Mouse (Mus musculus) right cerebral cortex, postnatal 36 days (tissue): Measurements from ENCODE around the gene Arhgef28.
A peak's percentile ranks its signal among the peaks of the same experiment; 100 is the strongest.

Source experiments
- DNase-seq, 2 experiments: peaks; one replicate each; pipeline ENCODE4 v3.0.0; 2022; ENCODE audit warnings: low spot score in 2 of 2, mixed read lengths in 1 of 2

Arhgef28 gene

GRCm38 (mm10) chr13:97966077-97966476 is 240.2 kb downstream of the Arhgef28 start:
- DNase-seq = no peak

DNA sequence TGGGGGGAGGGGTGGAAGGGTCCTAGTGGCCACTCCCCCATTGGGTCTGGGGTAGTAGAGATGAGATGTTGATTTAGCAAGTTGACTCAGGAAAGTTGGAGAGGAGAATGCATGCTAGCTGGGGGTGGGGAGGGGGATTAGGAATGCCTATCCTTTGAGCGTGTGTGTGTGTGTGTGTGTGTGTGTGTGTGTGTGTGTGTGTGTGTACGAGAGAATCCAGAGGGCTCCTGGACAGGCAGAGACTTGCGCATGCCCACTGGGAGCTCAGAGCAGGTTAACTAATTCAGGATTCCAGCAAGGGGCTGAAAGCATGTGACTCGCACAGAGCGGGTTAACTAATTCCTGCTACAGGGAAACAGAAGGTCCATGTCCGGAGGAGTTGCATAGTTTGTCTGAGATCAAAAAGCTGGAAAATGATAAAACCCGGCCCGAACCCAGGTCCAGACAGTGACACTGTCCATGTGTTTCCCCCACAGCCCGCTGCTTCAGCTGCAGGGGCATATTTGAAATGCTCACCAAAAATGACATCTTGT is 241.3 kb downstream of the Arhgef28 start:
- DNase-seq = no peak

DNA sequence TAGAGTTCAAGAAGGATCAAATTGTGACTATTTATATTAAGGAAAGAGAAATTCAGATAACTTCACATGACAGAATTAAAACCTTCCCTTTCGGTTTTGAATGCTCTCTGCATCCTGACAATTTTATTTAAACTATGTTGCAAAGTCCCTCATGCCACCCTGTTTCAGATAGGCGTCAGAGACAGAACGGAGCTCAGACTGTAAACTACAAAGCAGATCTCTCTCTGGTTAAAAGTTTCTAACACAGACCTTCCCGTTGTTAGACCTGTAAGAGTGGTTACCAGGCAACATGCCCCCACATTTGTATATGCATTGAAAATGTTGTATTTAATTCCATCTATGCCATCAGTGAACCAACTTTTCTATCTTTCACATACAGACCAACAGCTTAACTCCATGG is 246.1 kb downstream of the Arhgef28 start:
- DNase-seq = no peak

DNA sequence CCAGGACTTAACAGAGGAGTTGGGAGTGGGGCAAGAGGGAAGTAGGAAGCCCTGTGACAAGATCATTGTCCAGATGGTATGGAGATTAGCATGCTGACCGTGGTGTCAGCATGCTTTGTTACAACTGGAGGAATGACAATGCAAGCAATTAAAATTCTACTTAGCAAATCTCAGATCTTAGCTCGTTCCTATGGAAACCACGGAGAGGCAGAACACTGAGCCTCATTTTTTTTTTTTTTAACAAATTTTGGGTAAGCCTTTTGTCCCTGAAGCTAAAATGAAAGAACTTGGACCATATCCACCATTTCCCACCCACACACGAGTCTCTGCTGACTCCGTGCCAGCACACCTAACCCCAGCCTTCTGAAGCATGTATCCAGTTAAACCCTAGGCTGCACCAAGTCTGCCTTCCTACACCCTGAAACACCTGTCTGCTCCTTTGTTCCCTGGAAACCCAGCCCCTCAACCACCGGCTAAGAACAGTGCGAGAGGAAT is 246.8 kb downstream of the Arhgef28 start:
- DNase-seq = no peak

DNA sequence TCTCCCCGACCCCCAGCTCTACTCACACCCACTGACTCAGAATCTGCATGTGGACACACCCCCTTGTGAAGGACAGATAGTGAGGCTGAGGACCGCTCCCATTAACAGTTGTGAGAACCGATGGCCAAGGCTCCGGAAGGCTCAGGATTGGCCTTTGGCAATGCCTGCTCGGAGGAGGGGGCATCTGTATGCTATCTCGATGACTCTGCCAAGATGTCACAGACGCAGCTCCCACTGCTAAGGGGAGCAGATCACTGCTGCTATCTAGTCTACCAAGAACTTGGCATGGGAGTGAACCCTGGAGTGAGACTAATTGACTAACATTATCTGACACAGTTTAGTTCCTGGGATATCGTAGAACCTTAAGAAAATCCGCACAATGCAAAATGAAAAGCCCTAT is 250.5 kb downstream of the Arhgef28 start:
- no peak for DNase-seq

DNA sequence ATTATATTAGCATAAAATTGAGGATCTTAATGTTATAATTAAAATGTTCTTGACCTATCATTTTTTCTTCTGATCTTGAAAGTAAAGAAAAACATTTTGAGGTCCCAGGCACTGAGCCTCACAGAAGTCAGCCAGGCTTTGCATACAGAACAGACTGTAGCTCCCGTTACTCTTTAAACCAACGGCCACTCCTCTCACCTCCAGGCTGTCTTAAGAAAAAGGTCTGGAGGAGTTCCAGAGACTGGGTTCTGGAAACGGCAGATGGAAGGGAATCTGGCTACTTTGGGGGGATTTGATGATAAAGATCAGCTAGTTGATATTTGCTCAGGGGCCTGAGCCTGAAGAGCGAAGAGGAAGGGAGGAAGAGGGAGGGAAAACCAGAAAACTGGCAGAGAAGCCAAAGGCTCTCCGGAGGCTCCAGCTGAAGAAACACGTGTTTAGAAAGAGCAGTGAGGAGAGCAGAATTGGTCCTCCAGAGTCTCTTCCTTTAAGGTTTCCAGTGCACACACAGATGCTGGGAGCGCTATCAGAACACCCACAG is 251.2 kb downstream of the Arhgef28 start:
- no peak for DNase-seq

- no peak for DNase-seq
Observed at GRCm38 (mm10) chr13:97954051-97954450, 252.2 kb downstream of the Arhgef28 start.

DNA sequence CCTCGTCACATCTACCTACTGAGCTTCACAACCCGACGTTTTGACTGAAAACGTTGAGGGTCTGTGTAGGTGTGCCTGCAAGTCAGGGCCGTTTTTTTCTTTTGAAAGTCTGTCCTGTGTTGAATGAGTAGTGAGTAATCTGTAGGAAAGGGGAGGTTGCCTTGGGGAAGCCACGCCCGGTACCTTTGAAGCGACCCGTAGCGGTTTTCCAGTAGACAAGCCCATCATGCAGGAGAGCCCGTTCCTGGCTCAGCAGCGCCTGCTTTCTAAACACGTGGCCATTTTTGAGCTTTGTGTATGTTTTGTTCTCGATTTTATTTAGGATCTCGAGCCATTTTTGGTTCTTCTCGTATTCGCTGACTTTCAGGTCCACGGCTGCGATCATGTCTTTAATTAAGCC is 252.7 kb downstream of the Arhgef28 start:
- no peak for DNase-seq

DNA sequence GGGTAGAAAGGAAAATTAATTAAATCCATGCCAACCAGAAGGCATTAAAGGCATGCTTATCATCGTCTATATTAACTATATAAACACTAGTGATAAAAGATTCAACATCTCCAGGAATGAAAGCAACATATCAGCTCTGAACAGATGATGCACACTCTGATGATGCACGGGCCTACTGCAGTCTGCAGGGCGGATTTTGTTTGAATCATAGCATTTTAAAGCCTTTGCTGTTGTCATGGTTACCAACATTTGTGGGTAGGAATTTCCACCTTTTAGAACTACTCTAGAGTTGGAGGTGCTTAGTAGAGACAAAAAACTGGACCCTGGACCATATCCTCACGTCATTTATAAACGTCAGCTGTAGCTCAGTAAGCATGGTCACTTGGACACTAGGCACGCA is 257.4 kb downstream of the Arhgef28 start:
- no peak for DNase-seq

DNA sequence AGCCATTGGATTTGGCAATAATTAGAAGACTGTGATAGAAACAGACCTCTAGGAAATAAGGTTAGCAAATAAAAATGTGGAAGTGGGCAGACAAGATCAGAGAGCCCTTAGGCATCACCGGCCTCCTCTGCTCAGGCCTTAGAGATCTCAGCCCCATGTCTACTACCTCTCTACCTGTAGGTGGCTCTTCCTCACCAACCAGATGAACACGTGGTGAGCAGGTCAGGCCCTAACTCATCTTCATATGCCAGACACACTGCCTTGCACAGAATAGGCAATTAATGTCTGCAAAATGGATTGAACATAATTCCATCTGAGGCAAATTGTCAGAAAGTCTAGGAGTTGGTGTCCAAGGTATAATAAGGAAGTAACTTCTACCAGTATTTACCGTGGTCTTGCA is 258.6 kb downstream of the Arhgef28 start:
- no peak for DNase-seq

DNA sequence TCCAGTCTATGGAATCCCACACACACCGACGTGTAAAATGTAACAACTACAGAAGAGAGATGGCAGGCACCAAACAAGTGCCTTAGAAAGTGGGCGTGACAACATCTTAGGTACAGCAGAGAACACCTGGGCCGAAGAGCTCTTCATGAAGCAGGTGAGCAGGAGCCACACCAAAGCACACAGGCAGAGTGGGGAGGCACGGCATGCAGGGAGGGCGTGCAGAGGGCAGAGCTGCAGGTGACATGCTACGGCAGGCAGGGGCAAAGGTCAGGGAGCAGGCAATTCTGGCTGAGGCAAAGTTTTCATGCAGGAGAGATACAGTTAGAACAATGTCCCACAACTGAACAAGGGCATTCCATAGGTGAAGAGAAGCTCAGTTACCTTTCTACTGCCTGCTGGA is 259.8 kb downstream of the Arhgef28 start:
- no peak for DNase-seq

DNA sequence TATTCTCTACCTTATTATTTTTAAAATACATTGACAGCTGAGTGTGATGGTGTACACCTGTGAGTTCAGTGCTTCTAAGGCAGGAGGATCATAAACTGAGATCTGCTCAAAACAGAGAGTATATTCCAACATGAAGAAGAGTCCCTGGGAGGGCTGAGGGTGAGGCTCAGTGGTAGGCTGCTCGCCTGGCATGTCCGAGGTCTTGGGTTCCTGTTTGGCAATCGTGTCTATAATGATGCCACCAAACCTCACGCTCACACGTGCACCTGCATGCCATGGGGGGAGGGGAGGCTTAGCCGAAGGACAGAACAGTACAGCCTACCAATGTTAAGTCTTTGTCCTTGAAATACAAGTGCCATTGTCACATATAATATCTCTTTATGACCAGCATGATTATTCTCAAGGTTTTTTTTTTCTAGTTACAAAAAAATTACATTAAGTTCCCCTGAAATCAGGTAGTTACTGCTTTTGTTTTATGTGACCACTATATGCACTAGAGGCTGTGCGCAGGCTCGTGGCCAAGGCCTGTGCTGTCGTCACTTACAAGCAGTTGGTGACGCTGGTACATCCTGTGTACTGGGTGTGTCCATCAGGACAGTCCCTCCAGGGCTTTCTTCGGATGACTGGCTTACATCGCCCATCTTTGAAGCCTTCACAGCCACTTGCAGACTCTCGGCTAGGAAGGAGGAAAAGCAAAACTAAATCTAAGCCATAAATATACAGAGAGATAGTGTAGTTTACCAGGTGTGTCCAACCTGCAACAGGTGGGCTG is 264.1 kb downstream of the Arhgef28 start:
- no peak for DNase-seq

GRCm38 (mm10) chr13:97941099-97941498 is 265.1 kb downstream of the Arhgef28 start:
- no peak for DNase-seq

DNA sequence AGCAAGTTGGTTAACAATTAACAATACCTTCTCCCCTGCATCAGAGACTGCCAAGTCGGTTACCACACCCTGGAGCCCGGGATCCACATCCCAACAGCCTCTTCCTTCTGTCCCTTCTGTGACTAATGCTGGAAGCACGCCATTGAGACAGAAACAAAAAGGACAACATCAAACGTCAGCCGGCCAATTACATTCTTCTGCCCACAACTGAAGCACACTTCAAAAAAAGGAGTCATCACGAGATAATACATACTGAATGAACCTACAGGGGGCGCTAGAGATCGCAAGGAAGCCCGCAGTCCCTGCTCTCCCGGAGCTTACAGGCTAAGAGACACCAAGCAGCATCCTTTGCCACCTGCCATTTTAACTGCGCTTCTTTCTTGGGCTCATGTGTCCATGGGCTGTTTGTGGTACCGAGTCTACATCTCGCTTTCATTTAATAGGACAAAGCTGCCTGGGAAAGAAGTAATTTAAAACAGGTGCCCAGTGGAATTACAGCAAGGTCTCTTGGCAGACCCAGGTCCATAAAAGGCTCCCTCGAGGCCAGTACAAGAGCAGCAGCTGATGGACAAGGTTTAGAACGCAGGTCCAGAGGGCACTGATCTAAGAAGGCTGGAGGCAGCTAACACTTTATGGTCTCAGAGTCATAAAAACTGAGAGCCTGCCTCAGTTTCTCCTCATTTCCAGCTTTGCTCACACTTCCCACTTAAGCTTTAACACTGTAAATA is 266.6 kb downstream of the Arhgef28 start:
- no peak for DNase-seq

DNA sequence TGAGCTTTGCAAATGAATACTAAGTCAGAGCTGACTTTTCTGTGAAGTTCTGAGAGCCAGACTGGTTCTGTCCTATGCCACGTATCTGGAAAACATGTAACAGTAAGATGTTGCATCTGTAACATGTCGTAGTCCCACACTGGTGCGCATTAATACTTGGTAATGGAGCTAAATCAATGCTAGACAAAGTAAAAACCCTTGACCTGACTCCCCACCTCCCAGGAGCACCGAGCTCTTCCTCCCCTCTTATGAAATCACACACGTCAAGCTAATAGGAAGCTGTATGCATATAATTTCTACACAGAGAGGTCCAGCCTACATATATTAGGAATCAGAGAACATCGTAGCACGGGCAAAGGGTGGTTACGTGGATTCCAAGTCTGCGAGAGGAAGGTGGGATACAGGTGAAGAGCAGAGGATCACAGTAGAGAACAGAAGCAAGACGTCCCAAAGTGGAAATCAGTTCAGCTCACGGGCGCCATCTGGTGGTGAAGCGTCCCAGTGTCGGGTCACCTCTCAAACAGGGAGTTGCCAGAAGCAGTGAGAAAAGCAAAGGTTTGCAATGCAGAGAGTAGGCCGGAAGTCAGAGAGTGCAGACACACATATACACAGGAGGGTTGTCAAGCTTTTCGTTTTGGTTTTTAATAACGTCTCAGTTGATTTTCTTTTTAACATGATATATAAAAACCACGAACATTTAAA is 267.5 kb downstream of the Arhgef28 start:
- peak; percentile 78 to 84 for DNase-seq

DNA sequence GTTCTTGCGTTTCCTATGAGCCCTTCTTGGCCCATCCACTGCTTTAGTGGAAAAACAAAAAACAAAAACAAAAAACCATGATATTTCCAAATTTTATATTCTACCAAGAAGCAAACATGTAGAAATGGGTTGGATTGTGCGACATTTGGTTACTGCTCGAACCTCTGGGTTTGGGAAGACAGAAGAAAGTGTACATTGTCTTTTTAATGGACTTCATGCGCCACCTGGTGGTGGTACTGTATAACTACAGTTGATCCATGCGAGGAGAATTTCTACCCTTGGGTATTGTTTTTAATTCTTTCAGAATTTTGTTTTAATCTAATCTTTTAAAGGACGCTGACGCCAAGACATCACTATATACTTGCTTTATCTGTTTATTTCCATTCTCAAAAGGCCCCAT is 268.3 kb downstream of the Arhgef28 start:
- DNase-seq = no peak

DNA sequence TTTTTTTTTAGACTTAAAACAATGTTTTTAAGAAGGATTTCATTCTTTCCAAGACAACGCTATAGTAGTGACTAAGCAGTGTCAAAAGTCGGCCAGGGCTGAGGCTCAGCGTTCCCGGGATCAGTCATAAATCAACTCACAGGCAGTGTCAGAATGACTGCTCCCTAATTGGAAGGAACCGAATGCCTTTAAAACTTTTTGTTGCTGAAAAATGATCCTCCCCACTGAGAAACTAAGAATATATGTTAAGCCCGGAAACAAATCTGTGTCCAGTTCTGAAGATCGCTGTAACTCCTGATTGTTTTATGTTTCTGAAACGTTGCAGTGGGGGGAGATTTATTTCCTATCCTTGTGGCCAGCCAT is 278.1 kb downstream of the Arhgef28 start:
- DNase-seq = no peak

- DNase-seq = no peak
Observed at GRCm38 (mm10) chr13:97927376-97928134, 278.7 kb downstream of the Arhgef28 start.

GRCm38 (mm10) chr13:97926371-97926770 is 279.9 kb downstream of the Arhgef28 start:
- DNase-seq = no peak

DNA sequence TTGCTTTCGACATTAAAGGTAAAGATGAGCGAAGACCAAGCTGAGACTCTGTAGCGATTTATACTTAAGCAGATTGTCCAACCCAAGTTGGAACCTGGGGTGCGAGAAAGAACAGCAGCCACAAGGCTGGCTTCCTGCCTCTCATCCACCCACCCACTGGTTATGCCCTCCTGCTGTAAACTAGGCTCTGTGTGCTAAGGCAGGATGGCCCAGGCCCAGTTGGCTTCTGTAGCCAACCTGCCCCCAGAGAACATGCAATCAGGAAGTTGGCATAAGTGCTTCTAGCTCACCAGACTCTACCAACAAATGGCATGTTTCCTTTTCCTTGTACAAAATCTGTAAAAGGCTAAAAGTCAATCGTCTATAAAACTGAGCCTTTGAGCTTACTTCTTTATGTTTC is 283.2 kb downstream of the Arhgef28 start:
- no peak for DNase-seq

GRCm38 (mm10) chr13:97919590-97919989 is 286.6 kb downstream of the Arhgef28 start:
- DNase-seq = no peak
